Mouse (Mus musculus): ENCODE measurements at regions not wholly inside any gene's neighbourhood (a gene's known extent, or its start where the extent isn't known, plus 50 kb on each side); places are given as distances from the start of the nearest gene placed in this dataset.

- DNase-seq (ENCODE audit: low spot score): no peak
- H3K9me3 ChIP-seq: no peaks in the 10 kb centered on the region
- no peak overlapping the region for H3K4me3 ChIP-seq
- H3K4me1 ChIP-seq: peaks cover 17% of the 10 kb centered on the region
- H3K27me3 ChIP-seq (replicated peaks; ENCODE audit: low read depth, poor library complexity, severe bottlenecking): no peaks in the 10 kb centered on the region
- no peak overlapping the region for H3K27ac ChIP-seq (replicated peaks)
- no peaks in the 10 kb centered on the region for H3K36me3 ChIP-seq (replicated peaks)
- 83% methylated on average over 5 of the region's 5 CpGs for WGBS
Measured at GRCm38 (mm10) chr9:43965811-43966210, 77.4 kb upstream of the Thy1 start.

GRCm38 (mm10) chr9:43970043-43970795 lies 73.0 kb upstream of the Thy1 start:
- no peak overlapping the region for H3K27ac ChIP-seq (replicated peaks)
- no peaks in the 10 kb centered on the region for H3K9me3 ChIP-seq
- DNase-seq (ENCODE audit: low spot score): no peak
- no peaks in the 10 kb centered on the region for H3K36me3 ChIP-seq (replicated peaks)
- H3K4me3 ChIP-seq: no peak overlapping the region
- H3K27me3 ChIP-seq (replicated peaks; ENCODE audit: low read depth, poor library complexity, severe bottlenecking): no peaks in the 10 kb centered on the region
- peaks cover 18% of the 10 kb centered on the region for H3K4me1 ChIP-seq
- 70% methylated on average over 9 of the region's 9 CpGs for WGBS

- Histone ChIP-seq H3K9me3 (no peaks in the 10 kb centered on the region), H3K4me3 (no peak overlapping the region), H3K4me1 (peaks cover 18% of the 10 kb centered on the region), H3K27ac (replicated peaks) (no peak overlapping the region), H3K36me3 (replicated peaks) (no peaks in the 10 kb centered on the region), H3K27me3 (replicated peaks; ENCODE audit: low read depth, poor library complexity, severe bottlenecking) (no peaks in the 10 kb centered on the region)
- DNase-seq (ENCODE audit: low spot score): no peak
- WGBS: 69% methylated on average over 3 of the region's 3 CpGs
Measured at GRCm38 (mm10) chr9:43970858-43971257, 72.3 kb upstream of the Thy1 start.

GRCm38 (mm10) chr9:43972290-43972689 lies 70.9 kb upstream of the Thy1 start:
- peaks cover 18% of the 10 kb centered on the region for H3K4me1 ChIP-seq
- H3K27ac ChIP-seq (replicated peaks): no peak overlapping the region
- WGBS: 13% methylated on average over 3 of the region's 3 CpGs
- H3K36me3 ChIP-seq (replicated peaks): no peaks in the 10 kb centered on the region
- H3K27me3 ChIP-seq (replicated peaks; ENCODE audit: low read depth, poor library complexity, severe bottlenecking): no peaks in the 10 kb centered on the region
- DNase-seq (ENCODE audit: low spot score): peak; percentile 66
- H3K9me3 ChIP-seq: no peaks in the 10 kb centered on the region
- no peak overlapping the region for H3K4me3 ChIP-seq

- H3K27ac ChIP-seq (replicated peaks): no peak overlapping the region
- no peaks in the 10 kb centered on the region for H3K9me3 ChIP-seq
- no peak overlapping the region for H3K4me3 ChIP-seq
- no peaks in the 10 kb centered on the region for H3K27me3 ChIP-seq (replicated peaks; ENCODE audit: low read depth, poor library complexity, severe bottlenecking)
- H3K4me1 ChIP-seq: peaks cover 5% of the 10 kb centered on the region; the same call in 1 of the 2 replicates
- H3K36me3 ChIP-seq (replicated peaks): no peaks in the 10 kb centered on the region
- no peak for DNase-seq (ENCODE audit: low spot score)
- 77% methylated on average over 2 of the region's 2 CpGs for WGBS
Measured at GRCm38 (mm10) chr9:43975405-43975804, 67.8 kb upstream of the Thy1 start.

GRCm38 (mm10) chr9:43976366-43976765 lies 66.8 kb upstream of the Thy1 start:
- no peak for DNase-seq (ENCODE audit: low spot score)
- Histone ChIP-seq H3K4me1 (peaks cover 4% of the 10 kb centered on the region; the same call in 1 of the 2 replicates), H3K36me3 (replicated peaks) (no peaks in the 10 kb centered on the region), H3K27ac (replicated peaks) (no peak overlapping the region), H3K4me3 (no peak overlapping the region), H3K27me3 (replicated peaks; ENCODE audit: low read depth, poor library complexity, severe bottlenecking) (no peaks in the 10 kb centered on the region), H3K9me3 (no peaks in the 10 kb centered on the region)
- WGBS: 89% methylated on average over 5 of the region's 5 CpGs

GRCm38 (mm10) chr9:43977773-43978172 lies 65.4 kb upstream of the Thy1 start:
- Histone ChIP-seq H3K4me1 (peaks cover 5% of the 10 kb centered on the region; the same call in 1 of the 2 replicates), H3K4me3 (no peak overlapping the region), H3K9me3 (no peaks in the 10 kb centered on the region), H3K27me3 (replicated peaks; ENCODE audit: low read depth, poor library complexity, severe bottlenecking) (0 out of 2 replicates have a peak, but pooled peaks cover 6% of the 10 kb centered on the region), H3K36me3 (replicated peaks) (no peaks in the 10 kb centered on the region), H3K27ac (replicated peaks) (no peak overlapping the region)
- DNase-seq (ENCODE audit: low spot score): no peak
- 80% methylated on average over 3 of the region's 3 CpGs for WGBS

- Histone ChIP-seq H3K4me3 (no peak overlapping the region), H3K36me3 (replicated peaks) (no peaks in the 10 kb centered on the region), H3K27me3 (replicated peaks; ENCODE audit: low read depth, poor library complexity, severe bottlenecking) (peaks cover 17% of the 10 kb centered on the region), H3K27ac (replicated peaks) (no peak overlapping the region; the same call in 1 of the 2 replicates), H3K4me1 (peaks cover 5% of the 10 kb centered on the region; the same call in 1 of the 2 replicates), H3K9me3 (no peaks in the 10 kb centered on the region)
- WGBS: 40% methylated on average over 8 of the region's 8 CpGs
- no peak for DNase-seq (ENCODE audit: low spot score)
Measured at GRCm38 (mm10) chr9:43981376-43981775, 61.8 kb upstream of the Thy1 start.

GRCm38 (mm10) chr9:43982359-43982889 lies 60.8 kb upstream of the Thy1 start:
- Histone ChIP-seq H3K27ac (replicated peaks) (no peak overlapping the region), H3K9me3 (no peaks in the 10 kb centered on the region), H3K4me1 (peaks cover 5% of the 10 kb centered on the region; the same call in 1 of the 2 replicates), H3K4me3 (no peak overlapping the region), H3K27me3 (replicated peaks; ENCODE audit: low read depth, poor library complexity, severe bottlenecking) (peaks cover 17% of the 10 kb centered on the region), H3K36me3 (replicated peaks) (no peaks in the 10 kb centered on the region)
- DNase-seq (ENCODE audit: low spot score): no peak
- WGBS: 71% methylated on average over 5 of the region's 5 CpGs

GRCm38 (mm10) chr9:43983220-43983619 lies 60.0 kb upstream of the Thy1 start:
- Histone ChIP-seq H3K36me3 (replicated peaks) (no peaks in the 10 kb centered on the region), H3K27me3 (replicated peaks; ENCODE audit: low read depth, poor library complexity, severe bottlenecking) (peaks cover 17% of the 10 kb centered on the region), H3K4me3 (no peak overlapping the region), H3K4me1 (peaks cover 7% of the 10 kb centered on the region), H3K27ac (replicated peaks) (no peak overlapping the region), H3K9me3 (no peaks in the 10 kb centered on the region)
- DNase-seq (ENCODE audit: low spot score): no peak
- 63% methylated on average over 2 of the region's 2 CpGs for WGBS

GRCm38 (mm10) chr9:43984181-43985062 lies 58.8 kb upstream of the Thy1 start:
- WGBS: 49% methylated on average over 8 of the region's 8 CpGs
- peak; percentile 83 for DNase-seq (ENCODE audit: low spot score)
- H3K36me3 ChIP-seq (replicated peaks): no peaks in the 10 kb centered on the region
- no peak overlapping the region for H3K27ac ChIP-seq (replicated peaks)
- H3K4me1 ChIP-seq: peaks cover 19% of the 10 kb centered on the region
- H3K27me3 ChIP-seq (replicated peaks; ENCODE audit: low read depth, poor library complexity, severe bottlenecking): peaks cover 17% of the 10 kb centered on the region
- H3K9me3 ChIP-seq: no peaks in the 10 kb centered on the region
- no peak overlapping the region for H3K4me3 ChIP-seq

- Histone ChIP-seq H3K36me3 (replicated peaks) (no peaks in the 10 kb centered on the region), H3K27ac (replicated peaks) (no peak overlapping the region), H3K4me3 (no peak overlapping the region), H3K9me3 (no peaks in the 10 kb centered on the region), H3K27me3 (replicated peaks; ENCODE audit: low read depth, poor library complexity, severe bottlenecking) (peaks cover 11% of the 10 kb centered on the region), H3K4me1 (peaks cover 31% of the 10 kb centered on the region)
- 88% methylated on average over 6 of the region's 6 CpGs for WGBS
- DNase-seq (ENCODE audit: low spot score): no peak
Measured at GRCm38 (mm10) chr9:43987957-43988356, 55.2 kb upstream of the Thy1 start.

Data from embryonic facial prominence, embryonic 10.5 days (tissue).